Mouse (Mus musculus): ENCODE data around the gene St8sia1.
A peak's percentile ranks its signal among the peaks of the same experiment; 100 is the strongest.

The St8sia1 gene

GRCm38 (mm10) chr6:142977221-142977620 lies 13.0 kb upstream of the St8sia1 start:
- no peak for DNase-seq

- DNase-seq = no peak
Measured at GRCm38 (mm10) chr6:142973289-142973688, 9.0 kb upstream of the St8sia1 start.

GRCm38 (mm10) chr6:142972205-142972604 lies 8.0 kb upstream of the St8sia1 start:
- no peak for DNase-seq

- DNase-seq = no peak
Measured at GRCm38 (mm10) chr6:142967407-142967806, 3.2 kb upstream of the St8sia1 start.

- DNase-seq = peak; percentile 84
Measured at GRCm38 (mm10) chr6:142964531-142965385, 506 bp upstream of the St8sia1 start.

GRCm38 (mm10) chr6:142963480-142964075 lies 674 bp downstream of the St8sia1 start:
- no peak for DNase-seq

GRCm38 (mm10) chr6:142962881-142963280 lies 1.4 kb downstream of the St8sia1 start:
- no peak for DNase-seq

GRCm38 (mm10) chr6:142962476-142962875 lies 1.8 kb downstream of the St8sia1 start:
- DNase-seq = no peak

GRCm38 (mm10) chr6:142961721-142962455 lies 2.4 kb downstream of the St8sia1 start:
- no peak for DNase-seq

GRCm38 (mm10) chr6:142956556-142956955 lies 7.7 kb downstream of the St8sia1 start:
- no peak for DNase-seq

GRCm38 (mm10) chr6:142955281-142955680 lies 9.0 kb downstream of the St8sia1 start:
- DNase-seq = no peak

GRCm38 (mm10) chr6:142953189-142953588 lies 11.1 kb downstream of the St8sia1 start:
- DNase-seq = no peak

- no peak for DNase-seq
Measured at GRCm38 (mm10) chr6:142952361-142952954, 11.8 kb downstream of the St8sia1 start.

- no peak for DNase-seq
Measured at GRCm38 (mm10) chr6:142951564-142952308, 12.5 kb downstream of the St8sia1 start.

GRCm38 (mm10) chr6:142950354-142950753 lies 13.9 kb downstream of the St8sia1 start:
- no peak for DNase-seq

- no peak for DNase-seq
Measured at GRCm38 (mm10) chr6:142948955-142949357, 15.3 kb downstream of the St8sia1 start.

- no peak for DNase-seq
Measured at GRCm38 (mm10) chr6:142947029-142947428, 17.2 kb downstream of the St8sia1 start.

GRCm38 (mm10) chr6:142946069-142946871 lies 18.0 kb downstream of the St8sia1 start:
- no peak for DNase-seq

- DNase-seq = no peak
Measured at GRCm38 (mm10) chr6:142945461-142945860, 18.8 kb downstream of the St8sia1 start.

GRCm38 (mm10) chr6:142944470-142944869 lies 19.8 kb downstream of the St8sia1 start:
- DNase-seq = no peak

GRCm38 (mm10) chr6:142943419-142943818 lies 20.8 kb downstream of the St8sia1 start:
- DNase-seq = no peak
